Mouse (Mus musculus) embryo, embryonic 11.5 days (tissue): ENCODE measurements at regions not wholly inside any gene's neighbourhood (a gene's known extent, or its start where the extent isn't known, plus 50 kb on each side); places are given as distances from the start of the nearest gene placed in this dataset.
A peak's percentile ranks its signal among the peaks of the same experiment; 100 is the strongest.

Source experiments
- DNase-seq: peaks from one replicate; pipeline ENCODE4 v3.0.0-alpha.2; 2012; ENCODE audit warnings: low read depth, low spot score

DNA sequence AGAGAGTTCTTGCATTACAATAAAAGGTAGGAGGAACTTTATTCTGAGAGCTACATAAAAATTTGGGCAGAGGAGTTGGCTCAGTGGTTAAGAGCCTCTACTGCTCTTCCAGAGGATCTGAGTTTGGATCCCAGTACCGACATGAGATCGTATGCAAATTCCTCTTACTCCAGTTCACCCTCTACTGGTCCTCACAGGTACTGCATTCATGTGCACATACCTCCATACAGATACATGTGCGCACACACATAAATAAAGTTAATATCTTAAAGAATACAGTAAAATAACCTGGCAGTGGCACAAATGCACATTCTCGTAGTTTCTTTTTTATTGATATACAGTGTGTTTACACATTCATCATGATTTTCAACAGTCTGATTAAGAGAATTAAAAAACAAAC, 232.4 kb downstream of the Vps13c start:
- no peak for DNase-seq

GRCm38 (mm10) chr9:68077329-68077728, 237.1 kb downstream of the Vps13c start:
- DNase-seq = no peak

DNA sequence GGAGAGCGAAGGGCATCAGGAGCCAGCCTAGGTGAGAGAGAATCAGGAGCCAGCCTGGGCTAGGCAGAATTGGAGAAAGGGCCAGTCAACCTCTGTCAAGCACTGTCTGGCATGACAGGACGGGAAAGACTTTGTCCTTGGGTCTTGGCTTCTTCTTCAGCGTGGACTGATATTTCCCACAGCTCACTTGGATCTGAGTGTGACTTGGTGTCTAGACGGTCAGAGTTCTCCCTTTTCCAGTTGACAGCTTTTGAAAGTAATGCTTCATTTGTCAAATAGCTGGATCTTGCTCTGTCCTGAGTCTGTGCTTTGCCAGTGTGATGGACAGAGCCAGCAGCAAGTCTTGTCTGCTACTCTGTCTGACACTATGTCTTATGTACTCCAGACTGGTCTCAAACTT, 243.1 kb downstream of the Vps13c start:
- no peak for DNase-seq

DNA sequence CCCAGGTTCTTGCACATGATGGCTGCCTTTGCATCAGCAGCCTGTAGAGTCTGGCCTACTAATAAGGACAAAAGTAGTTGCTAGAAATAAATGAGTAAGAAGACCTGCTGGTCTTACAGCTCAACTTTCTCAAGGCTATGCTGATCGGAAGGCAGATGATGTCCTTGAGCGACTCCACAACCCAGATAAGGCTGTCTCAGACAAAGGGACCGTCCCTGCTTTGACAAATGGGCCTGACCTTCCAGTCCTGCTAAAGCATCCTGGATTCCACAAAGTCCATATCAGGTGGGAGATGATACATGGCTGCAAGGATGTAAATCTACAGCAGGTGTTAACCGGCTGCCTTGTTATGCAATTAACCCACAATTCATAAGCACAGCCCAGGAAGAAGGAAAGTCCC, 244.8 kb downstream of the Vps13c start:
- no peak for DNase-seq

GRCm38 (mm10) chr9:68094561-68094960, 254.4 kb downstream of the Vps13c start:
- no peak for DNase-seq

DNA sequence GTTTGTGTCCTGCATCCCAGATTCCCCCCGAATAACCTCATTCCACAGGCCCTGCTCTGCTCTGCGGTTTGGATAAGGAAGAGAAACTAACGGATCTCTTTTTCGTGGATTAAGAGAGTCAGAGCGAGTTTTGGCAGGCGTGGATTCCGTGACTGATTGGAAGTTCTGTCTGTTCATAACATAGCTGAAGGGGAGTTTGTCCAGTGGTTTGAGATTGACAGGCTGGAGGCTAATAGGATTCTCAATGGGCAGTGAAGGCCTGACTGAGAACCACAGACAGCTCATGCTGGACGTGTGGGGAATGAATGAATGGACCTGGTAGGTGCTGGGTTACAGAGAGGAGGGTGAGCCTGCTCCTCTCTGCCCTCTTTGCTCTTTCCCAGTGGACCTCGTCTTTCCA, 269.6 kb downstream of the Vps13c start:
- no peak for DNase-seq

DNA sequence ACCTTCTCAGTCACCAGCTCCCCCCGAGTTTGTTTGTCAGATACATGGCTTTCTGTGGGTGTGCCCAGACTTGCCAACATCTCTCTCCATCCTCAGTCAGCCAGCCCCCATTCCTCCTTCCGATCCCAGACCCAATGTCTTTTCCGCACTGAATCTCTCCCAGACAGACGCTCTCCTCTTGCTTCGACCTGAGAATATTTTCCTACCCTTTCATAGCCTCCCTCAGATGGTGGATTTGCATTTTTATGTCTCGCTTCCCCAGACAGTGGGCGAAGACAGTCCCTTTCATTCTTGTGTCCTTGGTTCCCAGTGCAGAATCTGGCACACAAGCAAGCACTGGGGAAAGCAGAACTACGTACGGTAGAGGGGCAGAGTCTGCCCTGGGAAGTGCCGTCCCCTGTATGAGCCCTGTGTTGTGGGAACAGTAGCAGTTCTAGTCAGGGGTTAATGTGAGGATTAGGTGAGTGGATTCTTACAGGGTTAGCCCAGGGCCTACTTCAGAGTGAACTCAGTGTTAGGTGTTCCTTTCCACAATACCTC, 275.0 kb downstream of the Vps13c start:
- no peak for DNase-seq

DNA sequence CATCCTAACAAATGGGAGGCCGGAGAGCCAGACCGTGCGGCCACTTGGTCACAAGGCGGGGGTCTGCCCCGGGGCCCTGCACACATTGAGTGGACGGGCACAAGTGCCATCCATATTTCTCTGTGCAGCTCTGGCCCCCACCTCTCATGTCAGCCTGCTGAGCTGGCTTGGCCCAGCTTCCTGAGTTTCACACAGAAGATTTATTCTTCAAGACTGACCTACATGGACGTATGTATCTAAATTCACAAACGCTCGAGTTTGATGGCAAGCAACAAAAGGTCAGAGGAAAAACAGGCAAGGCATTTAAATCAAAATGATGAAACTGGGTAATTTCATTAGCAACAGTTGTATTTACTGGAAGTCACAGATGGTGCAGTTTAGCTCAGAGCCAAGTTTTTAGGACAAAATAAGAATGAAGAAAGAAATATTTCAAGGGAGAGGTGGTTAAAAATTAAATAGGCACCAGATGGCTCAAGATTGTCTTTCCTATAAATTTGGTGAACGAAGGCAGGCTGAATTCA, 276.1 kb downstream of the Vps13c start:
- no peak for DNase-seq

GRCm38 (mm10) chr9:68118266-68118665, 278.1 kb downstream of the Vps13c start:
- no peak for DNase-seq

DNA sequence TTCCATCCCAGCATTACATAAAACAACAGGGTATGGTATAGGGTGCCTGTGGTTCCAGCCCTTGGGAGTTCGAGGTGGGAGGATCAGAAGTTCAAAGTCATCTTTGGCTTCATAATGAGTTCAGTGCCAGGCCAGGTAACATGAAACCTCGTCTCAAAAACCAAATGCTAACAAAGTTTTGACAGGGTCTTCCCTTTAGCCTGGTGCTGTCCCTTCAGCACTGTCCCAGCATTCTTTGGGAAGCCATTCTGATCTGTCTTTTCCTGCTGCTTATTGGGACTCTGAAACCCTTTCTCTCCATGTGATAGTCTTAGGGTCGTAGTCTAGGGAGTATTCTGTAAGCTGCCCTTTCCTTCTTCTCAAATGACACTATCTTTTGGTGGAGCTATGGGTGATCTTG, 282.1 kb downstream of the Vps13c start:
- no peak for DNase-seq

- DNase-seq = no peak
Observed at GRCm38 (mm10) chr9:68131263-68131662, 291.1 kb downstream of the Vps13c start.

GRCm38 (mm10) chr9:68135446-68136050, 295.4 kb downstream of the Vps13c start:
- DNase-seq = no peak

GRCm38 (mm10) chr9:68162813-68163570, 322.8 kb downstream of the Vps13c start:
- no peak for DNase-seq

GRCm38 (mm10) chr9:68166556-68166955, 326.4 kb downstream of the Vps13c start:
- peak; percentile 13 for DNase-seq

GRCm38 (mm10) chr9:68188921-68189320, 348.7 kb downstream of the Vps13c start:
- no peak for DNase-seq

DNA sequence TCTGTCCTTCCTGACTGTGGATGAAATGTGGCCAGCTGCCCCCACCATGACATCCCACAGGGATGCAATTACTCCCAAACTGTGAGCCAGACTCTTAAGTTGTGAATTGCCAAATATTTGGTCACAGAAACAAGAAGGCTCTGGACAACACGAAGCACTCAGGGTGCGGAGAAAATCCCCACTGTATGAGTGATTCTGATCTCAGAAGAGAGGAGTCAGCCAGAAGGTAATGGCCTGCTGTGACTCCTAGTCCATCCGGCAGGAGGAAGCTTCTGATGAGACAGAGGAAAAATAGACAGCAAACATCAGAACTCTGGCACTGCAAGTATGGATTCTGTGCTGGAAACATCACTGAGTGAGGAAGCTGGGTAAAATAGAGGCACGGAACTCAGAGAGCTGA, 359.6 kb downstream of the Vps13c start:
- DNase-seq = no peak

DNA sequence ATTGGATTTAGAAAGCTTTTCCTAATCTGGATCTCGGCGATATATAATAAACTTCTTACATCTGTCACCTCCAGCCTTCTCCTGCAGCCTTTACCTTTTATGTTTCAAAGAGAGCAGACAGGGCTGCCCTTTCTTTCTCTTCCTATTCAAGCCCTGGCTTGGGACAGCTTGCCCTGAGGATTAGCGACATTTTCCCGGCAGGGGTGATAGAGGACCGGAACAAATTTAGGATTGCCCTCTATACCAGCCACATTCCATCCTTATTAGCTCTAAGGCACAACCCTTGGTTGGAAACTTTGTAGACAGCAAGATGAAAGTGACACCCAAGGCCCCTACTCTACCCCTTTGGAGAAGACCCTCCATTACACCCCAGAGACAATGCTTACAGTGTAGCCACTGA, 360.8 kb downstream of the Vps13c start:
- no peak for DNase-seq

- DNase-seq = no peak
Observed at GRCm38 (mm10) chr9:68225694-68226093, 385.5 kb downstream of the Vps13c start.

DNA sequence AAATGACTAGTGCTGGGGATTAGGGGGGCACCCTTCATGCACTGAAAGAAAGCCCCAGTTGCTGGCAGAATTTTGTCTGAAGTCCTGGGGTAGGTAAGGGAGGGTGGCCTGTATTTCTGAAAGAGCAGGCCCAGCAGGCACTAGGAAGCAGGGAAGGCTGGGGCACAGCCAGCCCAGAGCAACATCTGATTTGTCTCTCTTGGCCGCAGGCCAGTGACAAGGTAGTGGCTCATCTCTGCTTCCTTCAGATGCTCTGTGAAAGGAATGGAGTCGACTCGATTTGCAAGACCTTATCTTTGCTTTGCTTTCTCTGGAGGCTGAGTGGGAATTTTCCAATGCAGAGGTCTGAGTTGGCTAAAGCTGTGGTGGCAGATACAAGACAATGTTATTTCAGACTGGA, 390.9 kb downstream of the Vps13c start:
- DNase-seq = no peak

DNA sequence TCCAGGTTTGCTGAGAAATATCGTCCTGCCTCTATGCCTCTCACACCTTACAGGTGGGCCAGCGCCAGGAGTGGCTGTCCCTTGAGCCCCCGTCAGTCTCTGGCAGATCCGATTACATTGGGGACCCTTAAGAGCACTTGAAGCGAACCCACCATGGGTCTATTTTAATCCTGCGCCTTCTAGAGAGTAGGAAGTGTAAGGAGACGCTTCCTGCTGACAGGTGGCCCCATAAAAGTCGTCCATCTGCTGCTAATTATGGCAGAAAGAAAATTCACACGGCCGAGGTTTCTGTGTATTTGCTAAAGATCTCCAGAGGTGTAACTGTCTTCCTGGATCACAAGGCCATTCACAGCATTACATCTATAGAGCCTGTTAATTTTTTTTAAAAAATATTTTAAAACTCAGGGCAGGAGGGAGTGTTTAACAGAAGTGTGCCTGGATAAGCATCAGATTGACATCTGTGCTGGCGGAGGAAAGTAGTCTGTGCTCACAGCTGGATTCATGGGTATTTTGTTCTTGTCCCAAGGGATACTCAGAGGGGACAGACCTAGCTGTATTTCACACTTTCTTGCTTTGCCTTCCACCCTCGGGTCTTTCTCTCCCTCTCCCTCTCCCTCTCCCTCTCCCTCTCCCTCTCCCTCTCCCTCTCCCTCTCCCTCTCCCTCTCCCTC, 394.9 kb downstream of the Vps13c start:
- DNase-seq = no peak

DNA sequence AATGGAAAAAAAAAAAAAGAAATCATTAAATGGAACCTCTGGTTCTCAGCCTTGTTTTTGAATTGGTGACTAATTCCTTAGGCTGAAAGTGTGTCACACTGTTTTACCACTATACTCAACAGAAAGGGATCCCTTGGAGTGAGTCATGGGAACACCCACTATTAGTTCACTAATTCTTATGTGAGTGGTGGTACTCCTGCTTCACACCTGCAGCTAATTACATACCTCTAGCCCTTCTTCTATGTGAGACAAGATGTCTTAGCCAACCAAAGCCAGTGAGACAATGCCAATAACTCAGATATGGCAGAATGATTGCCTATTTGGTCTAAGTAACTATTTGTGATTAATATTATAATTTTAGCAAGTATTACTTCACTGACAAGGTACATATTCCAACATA, 398.9 kb downstream of the Vps13c start:
- no peak for DNase-seq

DNA sequence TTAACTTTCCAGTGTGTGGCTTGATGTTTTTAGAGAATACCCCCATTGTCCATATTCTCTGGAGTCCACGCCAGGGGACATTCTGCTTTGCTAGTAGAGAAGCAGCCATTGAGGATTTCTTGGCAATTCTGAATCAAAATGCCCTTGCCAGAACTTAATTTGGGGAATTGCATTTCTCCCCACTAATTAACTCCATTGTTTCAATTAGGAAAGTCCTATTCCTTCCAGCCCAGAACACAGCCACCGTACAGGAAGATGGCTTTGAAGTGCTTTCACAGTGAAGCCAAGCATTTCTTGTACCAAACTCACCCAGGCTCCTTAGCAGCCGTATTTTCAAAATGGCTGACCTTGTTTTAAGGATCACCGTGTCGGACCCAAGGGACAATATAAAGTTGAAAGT, 399.4 kb downstream of the Vps13c start:
- no peak for DNase-seq
